Mouse (Mus musculus) erythroblast, adult 5-6 weeks (primary cell): Measurements from ENCODE around the gene Wdsub1. TPM values are rescaled to one million over a fixed set of nuclear protein-coding genes. Genes with fewer than 3 reads are reported as not detected.

Source experiments
- ATAC-seq: replicated peaks from 2 replicates; pipeline ENCODE4 v1.8.0; 2016; ENCODE audit warnings: moderate number of reproducible peaks, mild to moderate bottlenecking, moderate TSS enrichment, inconsistent platforms; ENCODE audit not compliant: poor library complexity, low FRiP score, severe bottlenecking
- total RNA-seq, 2 experiments: library from RNA; stranded (forward) in 1 of 2; stranded (reverse) in 1 of 2; fragments of 150-400 nt in 1 of 2; fragments of 200-764, 138-1000 nt in 1 of 2; gene quantifications; 2 replicates each; pipeline versions ENCODE4 v1.2.3 to v1.2.4; 2015 to 2017; ENCODE audit warnings: low replicate concordance in 2 of 2

Wdsub1 gene
- total RNA-seq, 2 experiments from 2014 or later: 5.9 to 22.1 TPM

DNA sequence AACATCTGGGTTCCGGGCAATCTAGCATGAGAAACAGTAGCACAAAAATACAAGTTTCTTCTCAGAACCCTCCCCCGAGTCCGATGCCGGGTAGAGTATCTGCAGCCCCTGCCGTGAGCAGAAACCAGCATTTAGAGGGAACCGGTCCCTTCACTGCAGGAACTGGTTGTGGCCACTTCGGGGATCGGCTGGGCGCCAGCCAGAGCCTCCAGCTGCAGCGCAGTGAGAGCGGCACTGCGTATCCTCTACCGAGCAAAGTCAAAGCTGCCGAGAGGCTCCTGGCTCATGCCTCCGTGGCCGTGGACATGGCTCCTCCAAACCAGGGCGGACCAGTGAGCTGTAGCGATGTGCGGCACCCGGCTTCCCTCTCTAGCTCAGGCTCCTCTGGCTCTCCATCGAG is 39.2 kb downstream of the Wdsub1 start:
- no peak for ATAC-seq

DNA sequence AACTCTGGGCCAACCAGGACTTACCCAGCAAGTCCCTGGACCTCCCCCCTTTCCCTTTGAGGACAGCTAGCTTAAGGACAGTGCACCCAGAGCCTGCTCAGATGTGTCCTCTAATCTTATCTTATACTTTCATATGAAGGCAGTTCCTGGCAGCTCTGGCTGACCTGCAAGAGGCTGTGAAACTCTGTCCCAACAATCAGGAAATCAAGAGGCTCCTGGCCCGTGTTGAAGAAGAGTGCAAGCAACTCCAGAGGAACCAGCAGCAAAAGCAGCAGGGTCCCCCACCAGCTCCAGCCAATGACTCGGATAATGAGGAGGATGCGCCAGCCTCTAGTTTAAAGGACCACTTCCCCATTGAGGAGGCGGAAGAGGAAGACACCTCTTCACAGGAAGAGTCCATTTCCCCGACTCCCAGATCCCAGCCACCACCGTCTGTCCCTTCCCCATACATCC is 39.8 kb downstream of the Wdsub1 start:
- ATAC-seq: no peak

DNA sequence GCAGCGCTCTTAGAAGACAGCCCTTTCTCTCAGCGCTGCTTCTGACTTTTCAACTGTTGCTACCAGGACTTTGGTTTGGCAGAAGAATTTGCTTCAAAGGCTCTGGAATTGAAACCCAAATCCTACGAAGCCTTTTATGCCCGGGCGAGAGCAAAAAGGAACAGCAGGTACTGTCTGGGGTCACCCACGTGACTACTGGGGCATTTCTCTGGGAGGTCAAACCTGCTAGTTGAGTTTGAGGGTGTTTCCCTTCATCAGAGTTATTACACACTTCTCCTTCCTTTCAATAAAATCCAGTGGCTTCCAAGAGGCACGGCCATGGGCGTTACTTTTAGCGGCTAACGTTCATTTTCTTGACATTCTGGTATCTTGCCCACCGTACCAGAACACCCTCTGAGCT is 40.4 kb downstream of the Wdsub1 start:
- ATAC-seq: no peak

DNA sequence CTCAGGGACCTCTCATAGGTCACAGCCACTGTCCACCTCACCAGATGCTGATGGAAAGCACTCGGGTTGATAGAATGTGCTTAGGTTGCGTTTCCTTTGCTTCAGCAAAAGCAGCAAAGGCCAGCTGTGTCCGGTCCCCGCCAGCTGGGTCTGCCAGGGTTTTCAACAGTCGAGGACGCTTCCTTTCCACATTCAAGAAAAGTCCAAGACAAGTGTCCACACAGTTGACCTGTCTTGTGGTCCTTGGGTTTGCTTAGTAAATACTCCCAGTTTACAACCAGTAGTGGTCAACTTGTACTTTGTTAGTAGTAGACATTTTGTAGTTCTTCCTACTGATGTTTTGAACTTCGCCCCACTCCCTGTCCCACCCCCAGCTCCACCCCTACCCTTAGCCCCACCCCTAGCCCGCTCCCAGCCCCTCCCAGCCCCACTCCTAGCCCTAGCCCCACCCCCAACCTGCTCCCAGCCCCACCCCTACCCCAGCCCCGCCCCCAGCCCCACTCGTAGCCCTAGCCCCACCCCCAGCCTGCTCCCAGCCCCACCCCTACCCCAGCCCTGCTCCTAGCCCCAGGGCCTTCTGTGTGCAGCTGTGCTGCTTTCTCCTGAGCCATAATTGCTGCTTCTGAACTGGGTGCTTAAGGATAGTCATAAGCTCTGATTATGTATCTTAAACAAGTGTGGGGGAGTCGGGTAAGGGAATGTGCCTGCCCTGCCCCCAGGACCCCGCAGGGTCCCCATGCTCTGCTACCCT is 41.0 kb downstream of the Wdsub1 start:
- ATAC-seq: peak; percentile 68

DNA sequence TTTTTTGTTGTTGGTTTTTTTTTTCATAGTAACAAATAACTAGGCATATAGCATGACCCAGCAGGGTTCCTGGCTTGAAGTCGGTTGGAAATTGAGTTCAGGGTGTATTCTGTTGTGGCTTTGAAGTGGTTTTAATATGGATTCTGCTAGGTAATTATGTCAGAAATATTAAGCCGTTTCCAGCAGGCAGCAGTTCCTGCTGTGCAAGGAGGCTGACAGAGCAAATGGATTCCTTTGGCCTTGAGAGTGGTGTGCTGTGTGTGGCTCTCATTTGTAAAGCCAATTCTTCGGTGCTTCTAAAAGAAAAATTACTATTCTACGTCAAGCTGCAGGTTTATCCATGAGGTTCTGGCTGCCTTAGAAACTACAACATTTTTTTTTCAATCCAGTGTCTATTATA is 42.2 kb downstream of the Wdsub1 start:
- ATAC-seq: no peak

DNA sequence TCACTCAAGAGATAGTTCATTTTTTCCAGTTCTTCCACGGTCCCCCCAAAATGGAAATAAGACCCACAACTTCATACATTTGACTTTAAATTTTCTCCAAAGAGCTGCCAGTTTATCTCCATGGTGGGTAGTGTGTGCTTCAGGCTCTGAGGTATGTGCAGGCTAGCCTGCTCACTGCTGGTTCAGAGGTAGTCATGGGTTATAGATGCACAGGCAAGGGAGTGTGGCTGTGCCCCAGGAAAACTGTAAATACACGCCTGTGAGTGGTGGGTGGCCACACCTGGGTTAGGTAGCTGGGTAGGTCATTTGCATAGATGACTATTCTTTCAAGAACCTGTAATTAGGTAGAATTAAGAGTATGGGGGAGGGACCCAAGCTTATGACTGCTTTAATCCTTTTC is 42.6 kb downstream of the Wdsub1 start:
- no peak for ATAC-seq

DNA sequence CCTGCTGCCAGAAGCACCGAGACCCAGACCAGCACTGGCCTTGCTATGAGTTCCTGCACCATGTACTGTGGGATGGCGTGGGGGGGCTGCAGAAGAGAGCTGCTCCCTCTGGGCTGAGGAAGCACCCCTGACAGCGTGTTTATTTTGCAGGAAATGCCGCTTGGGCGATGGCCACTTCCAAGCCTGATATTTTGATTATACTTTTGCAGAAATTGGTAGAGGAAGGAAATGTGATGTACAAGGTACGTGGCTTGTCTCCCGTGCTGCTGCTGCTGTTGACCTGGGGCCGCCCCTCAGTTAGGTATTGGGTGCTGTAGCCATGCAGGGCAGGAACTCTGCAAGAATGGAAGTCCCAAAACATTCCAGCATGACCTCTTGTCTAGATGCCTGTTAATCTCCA is 43.6 kb downstream of the Wdsub1 start:
- ATAC-seq: no peak

DNA sequence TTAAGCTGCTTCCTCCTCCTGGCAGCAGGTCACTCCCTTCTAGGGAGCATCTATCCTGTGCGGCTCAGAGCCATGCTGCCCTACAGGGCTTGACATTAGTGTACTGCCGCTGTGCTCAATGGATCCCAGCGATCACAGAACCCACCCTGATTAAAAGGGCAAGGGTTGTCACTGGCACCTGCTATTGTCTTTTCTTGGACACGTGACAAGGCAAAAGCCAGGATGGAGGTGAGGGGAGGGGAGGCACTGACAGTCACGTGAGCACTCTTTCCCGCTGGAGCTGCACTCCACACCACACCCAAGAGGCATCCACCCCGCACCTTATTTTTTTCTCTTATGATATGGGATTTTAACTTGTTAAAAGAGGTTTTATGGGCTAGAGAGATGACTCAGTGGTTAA is 50.6 kb downstream of the Wdsub1 start:
- no peak for ATAC-seq

DNA sequence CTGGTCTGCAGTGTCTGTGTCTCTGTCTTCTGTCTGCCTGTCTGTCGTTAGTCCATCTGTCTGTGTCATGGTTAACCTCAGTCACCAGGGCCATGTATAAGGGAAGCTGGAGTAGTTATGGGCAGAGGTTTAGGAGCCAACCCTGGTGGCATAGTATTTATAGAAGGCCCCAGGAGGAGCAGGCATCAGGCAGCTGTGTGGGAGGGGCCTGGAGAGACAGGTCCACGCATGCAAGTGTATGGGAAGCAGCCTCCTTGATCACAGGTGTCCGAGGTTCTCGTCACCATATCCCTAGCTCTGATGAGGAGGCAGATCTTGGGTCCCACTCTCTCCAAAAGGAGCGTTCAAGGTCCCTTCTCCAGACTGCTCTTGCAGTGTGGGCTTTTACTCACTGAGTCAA is 51.5 kb downstream of the Wdsub1 start:
- no peak for ATAC-seq

DNA sequence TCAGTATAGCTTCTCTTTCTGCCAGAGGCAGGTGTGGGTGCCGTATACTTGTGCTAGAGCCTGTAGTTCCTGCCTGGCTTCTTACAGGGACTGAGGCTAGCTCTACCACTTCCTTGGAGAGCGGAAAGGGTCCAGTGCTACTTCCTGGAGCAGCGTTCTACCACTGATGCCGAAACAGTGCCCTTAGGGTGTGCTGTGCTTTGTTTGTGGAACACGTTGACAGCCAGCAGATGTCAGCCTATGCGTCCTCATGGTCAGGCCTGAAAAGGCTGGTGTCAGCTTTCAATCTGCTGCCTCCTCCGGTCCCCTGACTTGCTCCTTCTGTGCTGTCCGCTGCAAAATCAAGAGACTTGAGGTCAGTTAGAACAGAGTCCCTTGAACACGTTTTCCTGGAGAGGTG is 52.2 kb downstream of the Wdsub1 start:
- no peak for ATAC-seq

DNA sequence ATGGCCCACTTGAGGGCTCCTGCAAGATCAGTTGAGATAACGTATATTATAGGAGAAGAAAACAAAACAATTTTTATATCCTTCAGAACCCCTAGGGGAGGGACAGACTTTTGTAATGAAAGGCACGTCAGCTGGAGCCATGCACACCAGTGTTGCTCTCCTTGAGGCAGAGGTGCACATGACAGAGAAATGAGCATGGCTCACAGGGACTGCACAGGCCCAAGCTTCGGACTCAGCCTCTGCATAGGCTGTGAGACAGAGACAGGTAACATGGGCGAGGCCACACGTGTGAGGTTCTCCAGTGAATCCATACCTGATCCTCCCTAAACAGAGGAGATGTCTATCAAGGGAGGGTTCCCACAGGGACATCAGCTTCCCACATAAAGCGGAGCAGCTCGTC is 52.7 kb downstream of the Wdsub1 start:
- no peak for ATAC-seq

DNA sequence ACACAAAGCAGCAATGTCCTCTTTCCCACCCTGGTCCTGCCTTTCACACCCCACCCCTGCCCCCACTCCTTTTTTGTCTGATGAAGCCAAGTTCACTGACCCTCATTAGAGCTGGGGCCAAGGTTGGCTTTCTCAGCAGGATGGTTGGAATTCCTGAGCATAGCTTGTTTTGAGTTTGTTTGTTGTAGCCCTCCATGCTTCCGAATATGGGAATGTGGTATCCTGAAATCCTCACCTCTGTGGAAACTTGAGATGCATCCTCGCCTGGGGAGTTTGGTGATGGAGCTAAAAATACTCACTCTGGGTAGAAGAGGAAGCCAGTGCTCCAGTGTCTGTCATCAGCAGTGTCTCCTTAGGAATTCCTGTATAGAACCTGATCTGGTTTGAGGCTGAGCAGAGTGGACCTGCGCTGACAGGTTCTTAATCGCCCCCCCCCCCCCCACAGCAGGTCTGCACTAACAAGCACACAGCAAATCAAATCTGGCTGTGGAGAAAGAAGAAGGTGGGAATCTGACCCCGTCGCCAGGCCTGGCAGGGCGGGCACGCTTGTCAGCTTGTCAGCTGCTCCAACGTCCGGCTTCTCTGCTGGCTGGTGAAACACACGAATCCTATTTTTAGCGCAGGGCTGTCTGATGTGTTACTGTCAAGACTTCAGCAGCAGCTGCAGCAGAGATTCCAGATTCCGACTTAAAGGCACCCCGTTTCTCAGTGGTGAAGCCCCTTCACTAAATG is 53.4 kb downstream of the Wdsub1 start:
- no peak for ATAC-seq

DNA sequence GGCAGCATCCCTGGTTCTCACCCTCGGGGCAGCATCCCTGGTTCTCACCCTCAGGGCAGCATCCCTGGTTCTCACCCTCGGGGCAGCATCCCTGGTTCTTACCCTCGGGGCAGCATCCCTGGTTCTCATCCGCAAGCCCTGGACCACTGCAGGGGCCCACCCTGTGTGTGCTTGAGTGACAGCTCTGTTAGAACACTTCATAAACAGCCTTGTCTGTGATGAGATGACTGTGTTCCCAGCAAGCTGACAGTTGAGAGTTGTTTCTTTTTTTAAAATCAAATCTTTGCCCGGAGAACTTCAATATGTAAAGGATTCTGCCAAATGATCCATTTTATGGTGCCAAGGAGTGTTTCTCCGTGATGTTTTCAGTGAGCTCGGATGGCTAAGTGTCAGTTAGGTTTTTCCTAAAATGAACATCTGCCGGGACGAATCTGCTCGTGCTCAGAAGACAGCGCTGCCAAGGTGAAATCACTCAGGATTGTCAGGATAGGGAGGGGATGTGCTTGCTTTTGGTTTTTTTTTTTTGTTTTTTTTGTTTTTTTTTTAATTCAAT is 54.2 kb downstream of the Wdsub1 start:
- no peak for ATAC-seq

DNA sequence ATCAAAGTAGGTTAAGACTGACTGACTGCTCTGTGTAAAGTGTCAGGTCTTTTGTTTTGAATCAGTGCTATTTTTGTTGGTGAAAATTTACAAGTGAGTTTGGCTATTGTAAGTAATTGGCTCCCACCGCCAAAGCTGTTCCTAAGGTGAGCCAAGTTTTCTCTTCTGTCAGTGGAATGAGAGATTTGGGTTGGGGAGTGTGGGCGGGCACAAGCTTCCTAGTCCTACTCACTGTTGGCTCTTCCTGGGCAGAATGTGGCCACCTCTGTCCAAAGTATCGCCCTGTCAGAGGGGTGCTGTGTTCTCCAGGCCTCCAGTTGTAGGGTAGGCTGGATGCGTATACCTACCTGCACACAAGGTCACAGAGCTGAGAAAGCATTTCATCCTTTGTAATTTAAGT is 57.0 kb downstream of the Wdsub1 start:
- ATAC-seq: no peak

DNA sequence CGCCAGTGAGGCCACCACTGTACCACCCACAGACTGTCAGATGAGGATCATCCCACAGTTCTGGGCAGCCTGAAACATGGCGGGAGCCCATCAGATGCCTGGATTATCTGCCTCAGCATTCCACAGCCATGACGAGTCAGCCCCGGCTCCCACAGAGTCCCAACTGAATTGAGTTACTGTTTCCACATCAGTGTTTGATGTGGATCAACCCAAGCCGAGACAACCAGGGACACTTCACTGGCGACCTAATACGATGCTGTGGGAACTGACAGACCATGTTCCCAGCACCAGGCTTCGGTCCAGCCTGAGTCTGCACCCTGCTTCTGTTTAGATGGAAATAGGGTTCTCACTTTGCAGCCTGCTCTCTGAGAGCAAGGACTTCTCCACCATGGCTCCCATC is 58.1 kb downstream of the Wdsub1 start:
- ATAC-seq: no peak

DNA sequence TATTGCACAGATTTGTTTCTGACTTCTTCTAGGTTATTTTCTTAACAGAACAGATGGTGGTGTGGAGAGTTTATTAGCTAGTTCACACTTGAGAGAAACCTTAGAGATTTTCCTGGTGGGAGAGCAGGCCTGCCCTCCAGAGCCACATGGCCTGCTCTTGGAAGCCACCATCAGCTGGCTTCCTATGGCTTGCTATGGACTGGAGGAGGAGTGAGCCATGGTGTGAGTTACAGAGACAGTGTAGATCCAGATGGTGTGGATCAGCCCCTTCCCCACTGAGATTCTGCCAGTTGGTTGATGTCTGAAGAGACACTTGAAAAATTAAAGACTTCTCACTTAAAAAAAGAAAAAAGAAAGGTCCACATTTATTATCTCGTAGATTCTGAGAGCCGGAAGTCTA is 61.3 kb downstream of the Wdsub1 start:
- ATAC-seq: no peak

DNA sequence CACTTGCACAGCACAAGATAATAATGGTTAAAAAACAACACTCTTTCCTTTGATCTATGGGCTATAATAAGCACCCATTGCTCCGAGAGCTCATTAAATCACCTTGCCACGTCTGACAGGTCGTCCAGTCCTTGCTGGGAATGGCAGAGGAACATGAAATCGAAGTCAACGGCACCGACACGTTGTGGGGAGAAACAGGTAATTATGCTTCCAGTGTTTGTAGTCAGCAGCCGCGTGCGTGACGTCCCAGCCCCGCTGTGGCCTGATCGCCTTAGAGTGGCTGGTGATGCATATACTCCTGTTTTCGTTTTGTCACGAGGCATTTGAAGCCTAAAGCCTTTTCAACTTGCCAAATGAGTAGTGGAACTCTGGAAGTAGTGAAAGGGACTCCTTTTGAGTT is 62.3 kb downstream of the Wdsub1 start:
- ATAC-seq: no peak

DNA sequence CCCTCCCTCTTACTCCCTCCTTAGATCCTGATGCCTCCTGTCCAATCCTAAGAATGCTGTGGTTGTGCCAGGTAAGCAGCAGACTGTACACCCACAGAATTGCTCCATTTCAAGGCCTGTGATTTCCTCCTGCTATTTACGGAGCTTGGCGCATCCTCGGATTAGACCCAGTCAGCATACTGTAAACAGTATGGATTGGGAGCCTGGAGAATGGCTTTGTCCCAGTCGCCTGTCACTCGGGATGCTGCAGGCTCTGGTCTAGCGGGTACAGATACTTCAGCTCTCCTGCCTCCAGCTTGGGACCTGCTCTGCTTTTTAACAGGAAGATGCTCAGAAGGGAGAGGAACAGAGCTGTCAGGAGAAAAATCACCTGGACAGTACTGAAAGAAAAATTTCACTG is 63.0 kb downstream of the Wdsub1 start:
- ATAC-seq: no peak

DNA sequence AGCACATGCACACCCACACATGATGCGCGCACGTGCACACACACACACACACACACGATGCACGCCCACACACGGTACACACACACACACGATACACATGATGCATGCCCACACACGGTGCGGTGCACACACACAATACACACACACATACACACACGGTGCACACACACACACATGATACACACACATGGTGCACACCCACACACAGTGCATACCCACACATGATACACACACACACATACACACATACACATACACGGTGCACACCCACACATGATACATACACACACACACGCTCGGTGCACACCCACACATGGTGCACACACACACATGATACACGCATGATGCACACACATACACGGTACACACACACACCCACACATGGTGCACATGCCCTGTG is 63.7 kb downstream of the Wdsub1 start:
- no peak for ATAC-seq

DNA sequence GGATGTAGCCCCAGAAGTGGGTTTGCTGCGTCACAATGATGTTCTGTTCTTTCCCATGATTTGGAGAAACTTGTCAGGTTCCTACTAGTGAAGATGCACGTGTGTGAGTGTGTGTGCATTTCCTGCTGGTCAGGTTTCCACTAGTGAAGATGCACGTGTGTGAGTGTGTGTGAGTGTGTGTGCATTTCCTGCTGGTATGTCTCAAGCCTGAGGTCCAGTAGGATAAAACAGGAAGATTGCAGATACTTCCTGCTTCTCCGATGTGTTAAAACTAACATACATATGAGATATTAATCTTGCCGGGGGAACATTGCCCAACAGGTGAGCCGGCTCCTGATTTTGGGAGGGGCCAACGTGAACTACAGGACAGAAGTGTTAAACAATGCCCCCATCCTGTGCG is 67.4 kb downstream of the Wdsub1 start:
- no peak for ATAC-seq

DNA sequence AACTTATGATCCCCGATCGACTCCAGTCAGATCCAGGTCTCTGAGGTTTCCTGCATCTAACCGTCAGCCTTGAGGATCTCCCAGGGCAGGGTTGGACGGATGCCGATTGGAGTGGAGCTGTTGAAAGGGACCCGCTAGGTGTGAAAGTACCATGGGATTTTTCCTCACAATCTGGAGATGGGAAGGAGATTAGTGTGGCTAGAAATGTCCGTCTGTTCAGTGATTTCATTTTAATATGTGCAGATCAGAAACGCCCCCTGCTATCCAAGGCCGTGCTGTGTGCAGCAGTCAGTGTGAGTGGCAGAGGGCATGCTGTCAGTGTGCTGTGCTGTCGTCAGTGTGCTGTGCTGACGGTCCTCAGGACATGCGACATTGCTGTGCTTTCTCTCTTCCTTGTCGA is 68.9 kb downstream of the Wdsub1 start:
- no peak for ATAC-seq
